Mouse (Mus musculus): Measurements from ENCODE around the gene Mmp19.
"Not testable (repeated sequence)": the region's sequence is repeated elsewhere in the genome, so short reads cannot be mapped to it uniquely, and the experiment has no call there.

Gene Mmp19

DNA sequence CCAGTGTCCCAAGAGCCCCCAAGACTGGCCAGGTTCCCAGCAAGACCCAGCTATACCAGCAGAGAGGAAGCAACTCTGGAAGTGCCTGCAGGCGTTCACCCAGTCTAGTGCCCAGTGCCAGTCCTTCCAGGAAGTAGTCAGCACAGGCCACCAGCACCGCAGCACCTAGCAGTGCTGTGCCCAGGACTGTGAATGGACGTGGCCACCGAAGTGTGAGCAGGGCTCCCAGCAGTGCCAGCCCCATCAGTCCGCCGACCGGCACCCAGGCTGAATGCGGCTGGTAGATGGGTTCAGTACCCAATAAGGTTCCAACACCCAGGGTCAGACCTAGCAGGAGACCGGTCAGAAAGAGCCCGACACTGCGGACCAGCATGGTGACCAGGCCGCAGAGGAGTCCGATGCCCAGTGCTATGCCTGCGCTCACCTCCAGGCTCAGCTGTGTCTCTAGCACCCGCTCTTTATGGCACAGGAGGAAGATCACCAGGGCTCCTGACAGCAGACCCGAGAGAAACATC is 11.3 kb downstream of the Mmp19 start:
- no peak for DNase-seq (ENCODE audit: low spot score)

- DNase-seq (ENCODE audit: low spot score), result no peak
Observed at GRCm38 (mm10) chr10:128802956-128803355, 12.2 kb downstream of the Mmp19 start.

DNA sequence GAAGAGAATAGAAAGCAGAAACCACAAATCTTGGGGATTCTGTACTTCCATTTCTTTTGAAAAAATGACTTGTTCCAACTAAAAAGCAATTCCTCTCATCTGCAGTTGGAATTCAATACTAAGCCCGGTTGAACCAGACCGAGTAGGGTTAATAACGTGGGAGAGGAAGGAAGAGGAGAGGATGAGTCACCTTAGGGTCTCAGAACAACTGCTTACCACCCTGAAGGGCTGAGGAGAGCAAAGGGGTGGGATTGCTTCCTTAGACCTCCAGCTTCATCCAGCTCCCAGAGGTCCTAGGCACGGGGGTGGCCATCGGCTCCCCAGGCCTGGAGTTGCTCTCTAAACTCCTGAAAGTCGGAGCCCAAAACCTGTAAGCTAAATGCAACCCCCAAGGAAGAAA is 12.7 kb downstream of the Mmp19 start:
- no peak for DNase-seq (ENCODE audit: low spot score)

DNA sequence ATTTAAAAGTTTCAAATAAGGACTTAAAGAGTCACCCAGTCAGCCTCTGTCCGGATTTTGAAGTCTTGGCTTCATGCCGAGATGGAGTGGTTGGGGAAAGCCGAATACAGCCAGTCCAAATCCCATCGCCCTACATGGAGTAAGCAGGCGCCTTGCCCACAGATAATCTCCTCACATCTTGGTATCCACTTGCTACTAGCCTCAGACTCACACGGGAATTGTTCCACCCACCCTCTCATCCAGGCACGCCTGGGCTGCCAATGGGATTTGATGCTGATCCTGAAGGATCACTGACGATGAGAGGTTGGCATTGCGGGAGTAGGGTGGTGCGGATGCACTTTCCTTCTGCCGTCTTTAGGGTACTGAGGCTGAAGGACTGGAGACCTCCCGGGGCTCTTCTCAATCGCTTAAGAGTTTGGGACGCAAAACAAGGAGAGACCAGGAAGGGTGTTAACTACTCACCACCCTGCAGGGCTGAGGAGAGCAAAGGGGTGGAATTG is 13.1 kb downstream of the Mmp19 start, which contains the start of gene Dnajc14:
Dnajc14 (plus strand) TSS at position 292 of the 500 bp plus-strand sequence.
- peak; percentile 49 for DNase-seq (ENCODE audit: low spot score)

- peak; percentile 39 for DNase-seq (ENCODE audit: low spot score)
Observed at GRCm38 (mm10) chr10:128804271-128805091, 13.8 kb downstream of the Mmp19 start, which contains the start of gene Tmem198b. Gene Tmem198b, minus strand, starts transcription at chr10:128804370.

GRCm38 (mm10) chr10:128805092-128806000 is 14.6 kb downstream of the Mmp19 start:
- DNase-seq (ENCODE audit: low spot score), result peak; percentile 94

DNA sequence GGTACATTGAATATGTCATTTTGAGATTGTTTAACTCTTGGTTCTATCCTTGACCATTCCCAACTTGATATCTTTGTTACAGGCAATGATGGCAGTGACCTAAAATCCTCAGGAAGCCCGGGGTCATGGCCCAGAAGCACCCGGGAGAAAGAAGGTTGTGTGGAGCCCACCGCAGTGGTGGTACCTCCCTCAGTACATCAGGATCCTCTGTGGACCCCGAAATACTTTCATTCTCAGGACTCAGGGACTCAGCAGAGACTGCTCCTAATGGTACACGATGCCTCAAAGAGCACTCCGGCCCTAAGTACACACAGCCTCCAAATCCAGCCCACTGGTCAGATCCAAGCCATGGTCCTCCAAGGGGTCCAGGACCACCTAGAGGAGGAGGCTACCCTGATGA is 15.4 kb downstream of the Mmp19 start:
- DNase-seq (ENCODE audit: low spot score), result no peak

DNA sequence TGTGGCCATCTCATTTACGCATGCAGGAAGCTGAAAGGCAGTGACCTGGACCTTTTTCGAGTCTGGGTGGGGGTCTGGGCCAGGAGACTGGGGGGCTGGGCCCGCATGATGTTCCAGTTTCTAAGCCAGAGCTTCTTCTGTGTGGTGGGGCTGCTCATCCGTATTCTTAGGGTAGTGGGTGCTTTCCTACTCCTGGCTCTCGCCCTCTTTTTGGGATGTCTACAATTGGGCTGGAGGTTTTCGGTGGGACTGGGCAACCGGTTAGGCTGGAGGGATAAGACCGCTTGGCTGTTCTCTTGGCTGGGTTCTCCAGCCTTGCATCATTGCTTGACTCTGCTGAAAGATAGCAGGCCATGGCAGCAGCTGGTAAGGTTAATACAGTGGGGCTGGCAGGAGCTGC is 16.3 kb downstream of the Mmp19 start:
- DNase-seq (ENCODE audit: low spot score), result no peak

GRCm38 (mm10) chr10:128817033-128817432 is 26.3 kb downstream of the Mmp19 start, which contains the start of gene Sarnp:
Gene Sarnp, plus strand, starts transcription at chr10:128817333.
- no peak for DNase-seq (ENCODE audit: low spot score)

GRCm38 (mm10) chr10:128820217-128820616 is 29.5 kb downstream of the Mmp19 start:
- DNase-seq (ENCODE audit: low spot score), result no peak

DNA sequence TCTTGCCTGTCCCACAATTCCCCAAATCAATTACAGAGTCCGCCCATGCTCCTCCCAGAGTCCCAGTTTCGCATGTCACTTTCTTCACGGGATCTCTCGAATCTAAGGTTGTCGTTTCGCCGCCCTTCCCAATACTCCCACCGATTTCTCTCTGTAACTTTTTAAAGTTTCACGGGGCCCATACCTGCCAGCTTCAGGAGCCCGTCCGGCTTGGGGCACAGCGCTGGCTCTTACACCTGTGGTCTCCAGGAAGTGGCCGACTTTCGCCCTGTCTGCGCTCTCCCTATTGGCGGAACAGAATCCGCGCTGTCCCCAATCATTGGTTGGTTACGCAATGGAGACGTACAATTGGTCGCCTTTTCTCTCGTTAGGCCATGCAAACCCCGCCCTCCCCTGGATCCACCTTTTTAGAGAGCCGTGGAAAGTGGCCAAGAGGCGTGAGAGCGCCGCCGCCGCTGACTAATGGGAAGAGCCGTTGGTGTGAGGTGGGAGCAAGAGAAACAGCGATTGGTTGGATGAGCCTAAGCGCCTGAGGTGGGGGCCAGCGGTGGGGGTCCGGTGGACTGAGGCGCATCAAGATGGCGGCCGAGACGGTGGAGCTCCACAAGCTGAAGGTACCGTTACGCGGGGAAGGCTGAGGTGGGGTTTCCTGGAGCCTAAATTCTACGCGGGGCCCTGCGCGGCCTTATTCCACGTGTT is 30.8 kb downstream of the Mmp19 start, which contains the start of gene Ormdl2:
Ormdl2 (minus strand) TSS at position 288 of the 699 bp plus-strand sequence.
- DNase-seq (ENCODE audit: low spot score), result peak; percentile 98

DNA sequence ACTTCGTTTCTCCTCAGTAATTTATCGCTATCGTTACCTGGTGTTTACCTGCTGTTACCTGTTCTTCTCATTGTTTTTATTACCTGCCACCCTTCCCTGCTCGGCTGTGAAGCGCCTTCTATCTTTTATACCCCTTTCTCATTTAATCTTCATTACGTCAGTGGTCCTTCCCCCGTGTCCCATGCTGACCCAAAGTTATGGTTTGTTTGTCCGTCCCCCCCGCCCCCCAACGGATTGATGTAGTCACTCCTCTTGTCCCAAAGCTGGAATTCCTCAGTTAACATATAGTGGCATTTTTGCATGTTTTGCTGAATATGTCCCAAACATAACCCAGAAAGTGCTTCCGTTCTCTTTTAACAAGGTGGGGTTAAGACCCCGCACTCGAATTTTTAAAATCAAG is 31.4 kb downstream of the Mmp19 start:
- DNase-seq (ENCODE audit: low spot score), result no peak

DNA sequence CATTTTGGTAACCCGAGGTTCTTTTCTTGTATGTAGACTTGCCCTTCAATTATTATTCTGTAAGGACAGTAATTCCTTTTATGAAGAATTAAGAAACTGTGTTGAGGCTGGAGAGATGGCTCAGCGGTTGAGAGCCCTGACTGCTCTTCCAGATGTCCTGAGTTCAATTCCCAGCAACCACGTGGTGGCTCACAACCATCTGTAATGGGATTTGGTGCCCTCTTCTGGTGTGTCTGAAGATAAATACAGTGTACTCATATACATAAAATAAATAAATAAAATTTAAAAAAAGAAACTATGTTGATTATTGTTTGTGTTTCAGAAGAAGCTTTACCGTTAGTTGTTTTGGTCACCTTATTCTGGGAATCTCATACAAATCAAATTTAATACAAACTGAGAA is 32.4 kb downstream of the Mmp19 start:
- not testable (repeated sequence) for DNase-seq (ENCODE audit: low spot score)

DNA sequence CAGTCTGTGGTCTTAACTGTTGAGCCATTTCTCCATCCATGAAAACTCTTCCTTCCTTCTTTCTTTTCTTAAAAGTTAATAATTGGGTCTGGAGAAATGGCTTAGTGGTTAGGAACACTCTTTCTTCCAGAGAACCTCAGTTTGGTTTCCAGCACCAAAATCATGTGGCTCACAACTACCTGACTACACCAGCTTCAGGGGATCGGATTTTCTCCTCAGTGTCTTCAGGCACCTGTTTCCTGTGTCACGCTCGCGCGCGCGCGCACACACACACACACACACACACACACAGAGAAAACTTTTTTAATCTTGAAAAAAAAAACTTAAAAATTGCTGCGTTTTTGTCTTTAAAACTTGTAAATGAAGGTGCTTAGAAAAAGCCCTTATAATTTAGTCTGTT is 33.1 kb downstream of the Mmp19 start:
- DNase-seq (ENCODE audit: low spot score), result no peak

DNA sequence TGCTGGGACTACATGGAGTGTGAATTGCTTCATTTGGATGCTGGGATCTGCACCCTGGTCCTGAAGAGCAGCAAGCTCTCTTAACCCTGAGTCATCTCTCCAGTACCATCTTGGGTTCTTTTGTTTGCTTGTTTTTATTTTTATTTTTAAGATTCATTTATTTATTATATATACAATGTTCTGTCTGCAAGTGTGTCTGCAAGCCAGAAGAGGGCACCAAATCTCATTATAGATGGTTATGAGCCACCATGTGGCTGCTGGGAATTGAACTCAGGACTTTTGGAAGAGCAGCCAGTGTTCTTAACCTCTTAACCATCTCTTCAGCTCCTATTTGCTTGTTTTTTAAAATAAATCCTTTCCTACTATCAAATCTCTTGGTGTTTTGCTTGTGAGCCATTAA is 46.7 kb downstream of the Mmp19 start:
- DNase-seq (ENCODE audit: low spot score), result no peak

DNA sequence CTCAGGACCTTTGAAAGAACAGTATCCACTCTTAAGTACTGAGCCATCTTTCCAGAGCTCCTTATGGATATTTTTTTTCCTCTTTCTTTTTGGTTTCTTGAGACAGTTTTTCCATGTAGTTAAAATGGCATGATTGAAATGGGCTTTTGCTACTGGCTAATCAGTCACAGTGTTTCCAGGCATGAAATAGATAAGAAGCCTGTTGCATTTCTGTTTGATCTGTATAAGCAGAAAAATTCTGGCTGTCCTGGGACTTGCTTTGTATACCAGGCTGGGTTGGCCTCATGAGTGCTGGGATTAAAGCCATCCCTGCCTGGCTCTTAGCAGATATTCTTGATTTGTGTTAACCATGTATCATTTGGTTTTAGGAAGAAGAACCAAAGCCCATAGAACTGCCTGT is 48.7 kb downstream of the Mmp19 start:
- no peak for DNase-seq (ENCODE audit: low spot score)

- no peak for DNase-seq (ENCODE audit: low spot score)
Observed at GRCm38 (mm10) chr10:128840612-128841011, 49.9 kb downstream of the Mmp19 start.

GRCm38 (mm10) chr10:128843260-128843659 is 52.5 kb downstream of the Mmp19 start:
- no peak for DNase-seq (ENCODE audit: low spot score)

GRCm38 (mm10) chr10:128845516-128845915 is 54.8 kb downstream of the Mmp19 start:
- DNase-seq (ENCODE audit: low spot score), result no peak

GRCm38 (mm10) chr10:128846664-128847063 is 56.0 kb downstream of the Mmp19 start:
- no peak for DNase-seq (ENCODE audit: low spot score)

DNA sequence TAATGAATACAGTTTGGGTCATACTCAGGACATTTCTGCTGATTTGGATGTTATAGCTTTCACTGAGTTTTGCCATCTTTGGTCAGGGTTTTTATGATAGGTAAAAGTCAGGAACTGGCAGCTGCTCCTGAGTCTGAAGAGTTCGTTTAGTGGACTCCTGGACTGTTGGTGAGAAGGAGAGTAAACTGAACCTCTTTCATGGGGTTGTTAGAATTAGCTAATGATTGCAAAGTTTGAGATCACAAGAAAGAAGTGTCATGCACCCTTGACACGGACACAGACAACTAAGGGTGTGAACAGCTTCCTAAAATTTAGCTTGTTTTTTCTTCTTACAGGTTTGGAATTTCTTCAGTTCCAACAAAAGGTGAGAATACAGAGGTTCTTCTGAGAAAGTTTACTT is 57.7 kb downstream of the Mmp19 start:
- DNase-seq (ENCODE audit: low spot score), result no peak

- DNase-seq (ENCODE audit: low spot score), result no peak
Observed at GRCm38 (mm10) chr10:128850339-128850738, 59.6 kb downstream of the Mmp19 start.

All from ovary, adult 18-20 months (tissue).